Comparison of ENCODE assay signal across 8 mouse cellular contexts in genomic region chr7:19228793-19229148, GRCm38 (mm10). TPM values are rescaled to one million over a fixed set of nuclear protein-coding genes. Genes with fewer than 3 reads are reported as not detected.
DNase-seq lines count a peak whose midpoint lies in the region; ATAC-seq and TF ChIP-seq lines count a peak whose summit lies in the region.

No protein-coding gene starts in this region.

- peaks cover 6% of the 10 kb centered on the region; the same call in 1 of the 2 replicates for H3K4me1 ChIP-seq in cerebellum, adult 2 months (ENCODE audit: control insufficient read depth, insufficient read depth, low read length)
- peaks cover 10% of the 10 kb centered on the region for H3K4me1 ChIP-seq in neural tube, embryonic 11.5 days (ENCODE audit: control insufficient read depth, insufficient read depth, low read length)
- peaks cover 27% of the 10 kb centered on the region for H3K4me1 ChIP-seq in liver, embryonic 11.5 days (replicated peaks; ENCODE audit: control insufficient read depth, insufficient read depth, low read length)
- H3K4me1 ChIP-seq in stomach, postnatal 0 days (replicated peaks; ENCODE audit: control insufficient read depth, insufficient read depth): peaks cover 6% of the 10 kb centered on the region

- H3K4me2 ChIP-seq in neural tube, embryonic 11.5 days (ENCODE audit: low read depth): peak overlapping the region; percentile 84
- peak overlapping the region; percentile 87 for H3K4me2 ChIP-seq in liver, embryonic 11.5 days
- peak overlapping the region; percentile 81 for H3K4me2 ChIP-seq in stomach, postnatal 0 days (replicated peaks; ENCODE audit: low read depth)

- WGBS in cerebellum, adult 2 months: under 1% methylated on average over 14 of the region's 14 CpGs
- WGBS in neural tube, embryonic 11.5 days: under 1% methylated on average over 14 of the region's 14 CpGs
- WGBS in liver, embryonic 11.5 days: under 1% methylated on average over 14 of the region's 14 CpGs
- under 1% methylated on average over 14 of the region's 14 CpGs for WGBS in stomach, postnatal 0 days

- no peak for TF ChIP-seq EP300 in stomach, postnatal 0 days (optimal IDR thresholded peaks at IDR 0.05)

- H3K36me3 ChIP-seq in neural tube, embryonic 11.5 days (ENCODE audit: control insufficient read depth, insufficient read depth, low read length): no peaks in the 10 kb centered on the region; the same call in 1 of the 2 replicates
- peaks cover 3% of the 10 kb centered on the region; the same call in 1 of the 2 replicates for H3K36me3 ChIP-seq in liver, embryonic 11.5 days (ENCODE audit: control insufficient read depth, insufficient read depth, low read length)
- H3K36me3 ChIP-seq in stomach, postnatal 0 days (ENCODE audit: control insufficient read depth, insufficient read depth, low read length): no peaks in the 10 kb centered on the region

- no peaks in the 10 kb centered on the region for H3K9me3 ChIP-seq in neural tube, embryonic 11.5 days (ENCODE audit: control insufficient read depth, low read length)
- H3K9me3 ChIP-seq in liver, embryonic 11.5 days (ENCODE audit: control insufficient read depth, low read length): no peaks in the 10 kb centered on the region
- no peaks in the 10 kb centered on the region for H3K9me3 ChIP-seq in stomach, postnatal 0 days (ENCODE audit: control insufficient read depth, low read length)

- peak overlapping the region; percentile 10; the same call in 1 of the 2 replicates for H3K27ac ChIP-seq in cerebellum, adult 2 months (ENCODE audit: insufficient read depth, low read length)
- H3K27ac ChIP-seq in neural tube, embryonic 11.5 days (ENCODE audit: low read depth, low read length): 0 out of 2 replicates have a peak overlapping the region, but pooled peaks have one; percentile 45
- H3K27ac ChIP-seq in liver, embryonic 11.5 days (ENCODE audit: low read depth, low read length): peak overlapping the region; percentile 63
- peak overlapping the region; percentile 99 for H3K27ac ChIP-seq in stomach, postnatal 0 days (replicated peaks)

- H3K4me3 ChIP-seq in cerebellum, adult 2 months (replicated peaks; ENCODE audit: insufficient read depth, low read depth, low read length): peak overlapping the region; percentile 90
- peak overlapping the region; percentile 58 for H3K4me3 ChIP-seq in neural tube, embryonic 11.5 days (ENCODE audit: low read depth, low read length)
- H3K4me3 ChIP-seq in liver, embryonic 11.5 days (ENCODE audit: low read depth, low read length): peak overlapping the region; percentile 72
- H3K4me3 ChIP-seq in stomach, postnatal 0 days (ENCODE audit: low read depth, low read length): peak overlapping the region; percentile 65

- H3K27me3 ChIP-seq in cerebellum, adult 2 months (ENCODE audit: control insufficient read depth, insufficient read depth, low read length): no peaks in the 10 kb centered on the region
- no peaks in the 10 kb centered on the region for H3K27me3 ChIP-seq in neural tube, embryonic 11.5 days (ENCODE audit: control insufficient read depth, insufficient read depth, low read length)
- no peaks in the 10 kb centered on the region for H3K27me3 ChIP-seq in liver, embryonic 11.5 days (replicated peaks; ENCODE audit: control insufficient read depth, insufficient read depth, low read length)
- H3K27me3 ChIP-seq in stomach, postnatal 0 days (ENCODE audit: control insufficient read depth, insufficient read depth, low read length): no peaks in the 10 kb centered on the region

- no peak for DNase-seq in cerebellum, adult 2 months
- DNase-seq in cerebellum, adult 18-20 months: no peak
- no peak for DNase-seq in neural tube, embryonic 11.5 days (ENCODE audit: low spot score)
- no peak for DNase-seq in neural tube, embryonic 10.5 days (ENCODE audit: extremely low spot score, low spot score)
- DNase-seq in liver, embryonic 11.5 days (ENCODE audit: low spot score): no peak
- no peak for DNase-seq in stomach, postnatal 0 days (ENCODE audit: low spot score)
- no peak for DNase-seq in MN1 (ENCODE audit: low spot score)
- DNase-seq in cerebellum, adult 11 months: no peak

- TF ChIP-seq CTCF in cerebellum, adult 2 months (IDR thresholded peaks at IDR 0.05; ENCODE audit: borderline replicate concordance, insufficient read depth, low read depth, low read length): no peak
- TF ChIP-seq CTCF in stomach, postnatal 0 days (IDR thresholded peaks at IDR 0.05; ENCODE audit: low read depth): no peak

- ATAC-seq in neural tube, embryonic 11.5 days (ENCODE audit: insufficient read depth, low FRiP score, low TSS enrichment): no peak
- no peak for ATAC-seq in liver, embryonic 11.5 days (replicated peaks; ENCODE audit: low FRiP score)
- ATAC-seq in stomach, postnatal 0 days (ENCODE audit: low FRiP score, low TSS enrichment): no peak

- H3K9ac ChIP-seq in neural tube, embryonic 11.5 days (ENCODE audit: low read length): peak overlapping the region; percentile 68
- peak overlapping the region; percentile 71 for H3K9ac ChIP-seq in liver, embryonic 11.5 days (ENCODE audit: low read depth, low read length)
- H3K9ac ChIP-seq in stomach, postnatal 0 days (ENCODE audit: low read length): peak overlapping the region; percentile 68

- no peak for TF ChIP-seq POLR2A in cerebellum, adult 2 months (IDR thresholded peaks at IDR 0.05; ENCODE audit: borderline replicate concordance, insufficient read depth, low read length)

RNA-seq across cellular contexts. Expression of gene Opa3, which starts 0.6 kb away (rescaled TPM):
- polyA plus RNA-seq in cerebellum, adult 2 months (2012; rRNA removed): 39.1 and 40.1 TPM in 2 replicates
- 43.7 and 45.9 TPM in 2 replicates for polyA plus RNA-seq in neural tube, embryonic 11.5 days (2014; fragmentation: Nextera tagmentation; extraction: Ambion mirVana)
- 31.6 and 33.9 TPM in 2 replicates for polyA plus RNA-seq in liver, embryonic 11.5 days (2014; fragmentation: Nextera tagmentation; extraction: Ambion mirVana)
- polyA plus RNA-seq in stomach, postnatal 0 days (2015; fragmentation: Nextera tagmentation; extraction: Ambion mirVana): 20.3 and 20.7 TPM in 2 replicates

RNA-seq across cellular contexts. Expression of gene Gpr4, which starts 16.4 kb away (rescaled TPM):
- 4.3 and 5.1 TPM in 2 replicates for polyA plus RNA-seq in cerebellum, adult 2 months (2012; rRNA removed)
- polyA plus RNA-seq in neural tube, embryonic 11.5 days (2014; fragmentation: Nextera tagmentation; extraction: Ambion mirVana): 2.4 and 2.6 TPM in 2 replicates
- polyA plus RNA-seq in liver, embryonic 11.5 days (2014; fragmentation: Nextera tagmentation; extraction: Ambion mirVana): 1.4 and 1.9 TPM in 2 replicates
- 0.85 and 1.3 TPM in 2 replicates for polyA plus RNA-seq in stomach, postnatal 0 days (2015; fragmentation: Nextera tagmentation; extraction: Ambion mirVana)

RNA-seq across cellular contexts. Expression of gene Vasp, which starts 42.8 kb away (rescaled TPM):
- 30.8 and 32.9 TPM in 2 replicates for polyA plus RNA-seq in cerebellum, adult 2 months (2012; rRNA removed)
- polyA plus RNA-seq in neural tube, embryonic 11.5 days (2014; fragmentation: Nextera tagmentation; extraction: Ambion mirVana): 54.6 and 57.6 TPM in 2 replicates
- polyA plus RNA-seq in liver, embryonic 11.5 days (2014; fragmentation: Nextera tagmentation; extraction: Ambion mirVana): 85.9 and 87.5 TPM in 2 replicates
- polyA plus RNA-seq in stomach, postnatal 0 days (2015; fragmentation: Nextera tagmentation; extraction: Ambion mirVana): 108 and 120 TPM in 2 replicates

RNA-seq across cellular contexts. Expression of gene Ppm1n, which starts 51.1 kb away (rescaled TPM):
- 1.1 and 2.0 TPM in 2 replicates for polyA plus RNA-seq in cerebellum, adult 2 months (2012; rRNA removed)
- polyA plus RNA-seq in neural tube, embryonic 11.5 days (2014; fragmentation: Nextera tagmentation; extraction: Ambion mirVana): not detected in 2 replicates
- polyA plus RNA-seq in liver, embryonic 11.5 days (2014; fragmentation: Nextera tagmentation; extraction: Ambion mirVana): not detected in 2 replicates
- polyA plus RNA-seq in stomach, postnatal 0 days (2015; fragmentation: Nextera tagmentation; extraction: Ambion mirVana): 0.17 and 0.21 TPM in 2 replicates

RNA-seq across cellular contexts. Expression of gene Eml2, which starts 52.5 kb away (rescaled TPM):
- polyA plus RNA-seq in cerebellum, adult 2 months (2012; rRNA removed): 148 and 176 TPM in 2 replicates
- 1.3 and 2.0 TPM in 2 replicates for polyA plus RNA-seq in neural tube, embryonic 11.5 days (2014; fragmentation: Nextera tagmentation; extraction: Ambion mirVana)
- polyA plus RNA-seq in liver, embryonic 11.5 days (2014; fragmentation: Nextera tagmentation; extraction: Ambion mirVana): 2.7 and 3.8 TPM in 2 replicates
- polyA plus RNA-seq in stomach, postnatal 0 days (2015; fragmentation: Nextera tagmentation; extraction: Ambion mirVana): 8.4 and 8.8 TPM in 2 replicates

Comparison
In these comparisons a context has a peak if more than half of its experiments do, and no peak if none do; other contexts are left out.
1. H3K27ac ChIP-seq: peak in every context shown above with its lines; median percentile 99 in stomach, postnatal 0 days; 63 in liver, embryonic 11.5 days; 45 in neural tube, embryonic 11.5 days; 10 in cerebellum, adult 2 months.